Mouse (Mus musculus) brain, embryonic 14.5 days (tissue): ENCODE measurements at regions not wholly inside any gene's neighbourhood (a gene's known extent, or its start where the extent isn't known, plus 50 kb on each side); places are given as distances from the start of the nearest gene placed in this dataset.

Source experiments
- CTCF ChIP-seq: fragments of 200-500 bp; IDR thresholded peaks from 2 replicates; pipeline ENCODE4 v1.5.1; 2012; ENCODE audit warnings: inconsistent platforms, mild to moderate bottlenecking, moderate library complexity, borderline replicate concordance; ENCODE audit not compliant: insufficient read depth, insufficient read length; ENCODE audit errors: extremely low read depth
- POLR2A ChIP-seq: fragments of 200-500 bp; IDR thresholded peaks from 2 replicates; pipeline ENCODE4 v1.6.1; 2012; ENCODE audit warnings: mild to moderate bottlenecking, inconsistent platforms, borderline replicate concordance; ENCODE audit not compliant: poor library complexity, insufficient read depth, insufficient read length, severe bottlenecking; ENCODE audit errors: extremely low read depth

DNA sequence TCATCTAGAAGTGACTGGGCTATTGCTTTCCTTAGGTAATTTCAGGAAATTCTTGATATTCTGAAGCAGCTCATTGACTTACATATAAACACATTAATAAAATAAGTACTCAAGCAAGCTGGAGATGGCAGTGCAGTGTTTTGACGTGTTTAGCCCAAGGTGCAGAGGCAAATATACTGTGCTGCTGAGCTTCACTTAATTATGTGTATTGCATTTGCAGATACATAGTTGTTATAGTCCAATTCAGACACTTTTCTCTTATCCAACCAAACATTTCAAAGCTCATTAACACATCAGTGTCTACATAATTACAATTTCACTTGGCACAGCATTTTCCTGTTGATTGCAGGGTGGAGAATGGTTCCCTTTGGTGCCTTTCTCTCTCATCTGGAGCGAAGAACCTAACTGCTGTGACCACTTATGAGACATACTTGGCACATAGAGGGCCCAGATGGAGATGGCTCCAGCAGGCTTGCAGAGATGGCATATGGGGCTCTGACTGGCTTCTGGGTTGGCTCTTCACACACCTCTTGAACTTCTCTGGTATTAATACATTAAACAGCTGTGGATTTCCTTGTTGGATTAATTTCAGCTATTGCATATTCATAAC is 803.9 kb upstream of the Gm10800 start:
- TF ChIP-seq CTCF, result no peak
- no peak for TF ChIP-seq POLR2A
